Comparison of ENCODE assay signal across 11 mouse cellular contexts in genomic region chr1:132641049-132641795, GRCm38 (mm10).
DNase-seq lines count a peak whose midpoint lies in the region; ATAC-seq and TF ChIP-seq lines count a peak whose summit lies in the region.
"Had no signal": no experiment of that assay in that cellular context is flagged by ENCODE, and none has a peak within 500 bp of the region (broad histone marks: within the 10 kb centered on the region; RNA-seq: fewer than 3 reads in every experiment).

No protein-coding gene starts in this region.

- 0 out of 2 replicates have a peak overlapping the region, but pooled peaks have one; percentile 18 for H3K27ac ChIP-seq in forebrain, embryonic 11.5 days (ENCODE audit: low read depth, low read length)
- H3K27ac ChIP-seq in forebrain, embryonic 10.5 days = no peak overlapping the region; the same call in 1 of the 2 replicates
- no peak overlapping the region for H3K27ac ChIP-seq in MEL (ENCODE audit: control insufficient read depth, low read depth, low read length)
- H3K27ac ChIP-seq in forebrain, embryonic 14.5 days (ENCODE audit: low read depth, low read length) = peak overlapping the region; percentile 74
- 0 out of 2 replicates have a peak overlapping the region, but pooled peaks have one; percentile 3 for H3K27ac ChIP-seq in midbrain, embryonic 11.5 days (ENCODE audit: low read depth, low read length)
- H3K27ac ChIP-seq: liver, embryonic 12.5 days had no signal

- no peak for TF ChIP-seq POLR2A in MEL (IDR thresholded peaks at IDR 0.05; ENCODE audit: control insufficient read depth in 1 of 2, insufficient read depth in 1 of 2, low read depth in 1 of 2, low read length in 2 of 2, poor library complexity in 1 of 2)

- no peak for TF ChIP-seq CTCF in MEL (IDR thresholded peaks at IDR 0.05 in 2 of 3, conservative IDR thresholded peaks at IDR 0.05 in 1 of 3; ENCODE audit: control insufficient read depth in 1 of 3, insufficient read depth in 1 of 3, low read depth in 2 of 3, low read length in 3 of 3, poor library complexity in 1 of 3, severe bottlenecking in 1 of 3)

- H3K79me2 ChIP-seq in MEL (ENCODE audit: control insufficient read depth, insufficient read depth, low read length, poor library complexity) = no peaks in the 10 kb centered on the region

- peak; percentile 61 for ATAC-seq in forebrain, embryonic 11.5 days (replicated peaks; ENCODE audit: low FRiP score)
- ATAC-seq in forebrain, embryonic 14.5 days = peak; percentile 89
- peak; percentile 90 for ATAC-seq in midbrain, embryonic 11.5 days (ENCODE audit: low FRiP score)
- ATAC-seq: liver, embryonic 12.5 days had no signal

- H3K9ac ChIP-seq in forebrain, embryonic 11.5 days (ENCODE audit: low read length) = no peak overlapping the region
- no peak overlapping the region for H3K9ac ChIP-seq in MEL (ENCODE audit: control insufficient read depth, low read depth, low read length, poor library complexity, severe bottlenecking)
- no peak overlapping the region for H3K9ac ChIP-seq in forebrain, embryonic 14.5 days (ENCODE audit: low read length)
- no peak overlapping the region for H3K9ac ChIP-seq in midbrain, embryonic 11.5 days (ENCODE audit: low read length)
- H3K9ac ChIP-seq: liver, embryonic 12.5 days had no signal

- 71% methylated on average over 13 of the region's 13 CpGs for WGBS in forebrain, embryonic 11.5 days
- WGBS in forebrain, embryonic 10.5 days = 86% methylated on average over 13 of the region's 13 CpGs
- WGBS in forebrain, embryonic 14.5 days = 65% methylated on average over 13 of the region's 13 CpGs
- 75% methylated on average over 13 of the region's 13 CpGs for WGBS in midbrain, embryonic 11.5 days

- TF ChIP-seq RAD21 in MEL (IDR thresholded peaks at IDR 0.05; ENCODE audit: low read depth, low read length) = no peak

- no peak overlapping the region for H3K4me2 ChIP-seq in forebrain, embryonic 11.5 days (ENCODE audit: low read depth, low read length, severe bottlenecking)
- H3K4me2 ChIP-seq in forebrain, embryonic 14.5 days (ENCODE audit: low read length) = no peak overlapping the region; the same call in 1 of the 2 replicates
- no peak overlapping the region for H3K4me2 ChIP-seq in midbrain, embryonic 11.5 days
- H3K4me2 ChIP-seq: liver, embryonic 12.5 days had no signal

- no peaks in the 10 kb centered on the region for H3K9me3 ChIP-seq in forebrain, embryonic 11.5 days (ENCODE audit: control insufficient read depth, low read length)
- no peaks in the 10 kb centered on the region for H3K9me3 ChIP-seq in forebrain, embryonic 10.5 days
- H3K9me3 ChIP-seq in MEL (replicated peaks; ENCODE audit: insufficient read depth, low read length) = no peaks in the 10 kb centered on the region
- no peaks in the 10 kb centered on the region for H3K9me3 ChIP-seq in forebrain, embryonic 14.5 days (replicated peaks; ENCODE audit: control insufficient read depth, low read length)
- H3K9me3 ChIP-seq in midbrain, embryonic 11.5 days (ENCODE audit: control insufficient read depth, low read length) = no peaks in the 10 kb centered on the region
- H3K9me3 ChIP-seq: liver, embryonic 12.5 days had no signal

- H3K36me3 ChIP-seq in forebrain, embryonic 11.5 days (ENCODE audit: control insufficient read depth, insufficient read depth, low read length) = no peaks in the 10 kb centered on the region; the same call in 1 of the 2 replicates
- no peaks in the 10 kb centered on the region; the same call in 1 of the 2 replicates for H3K36me3 ChIP-seq in forebrain, embryonic 10.5 days (replicated peaks)
- H3K36me3 ChIP-seq in MEL (ENCODE audit: control insufficient read depth in 1 of 2, insufficient read depth in 2 of 2, low read length in 2 of 2) = no peaks in the 10 kb centered on the region
- peaks cover 11% of the 10 kb centered on the region for H3K36me3 ChIP-seq in forebrain, embryonic 14.5 days (ENCODE audit: control insufficient read depth, insufficient read depth, low read length)
- H3K36me3 ChIP-seq in midbrain, embryonic 11.5 days (ENCODE audit: control insufficient read depth, insufficient read depth, low read length) = no peaks in the 10 kb centered on the region
- H3K36me3 ChIP-seq: liver, embryonic 12.5 days had no signal

- no peak for TF ChIP-seq EP300 in MEL (IDR thresholded peaks at IDR 0.05; ENCODE audit: low read depth in 1 of 2, low read length in 2 of 2)

- H3K4me1 ChIP-seq in forebrain, embryonic 11.5 days (replicated peaks; ENCODE audit: control insufficient read depth, insufficient read depth, low read length) = 0 out of 2 replicates have a peak, but pooled peaks cover 2% of the 10 kb centered on the region
- H3K4me1 ChIP-seq in forebrain, embryonic 10.5 days = peaks cover 27% of the 10 kb centered on the region
- H3K4me1 ChIP-seq in MEL (ENCODE audit: control insufficient read depth in 1 of 2, insufficient read depth in 2 of 2, low read length in 2 of 2) = no peaks in the 10 kb centered on the region
- peaks cover 27% of the 10 kb centered on the region for H3K4me1 ChIP-seq in forebrain, embryonic 14.5 days (ENCODE audit: control insufficient read depth, insufficient read depth, low read length)
- H3K4me1 ChIP-seq in midbrain, embryonic 11.5 days (ENCODE audit: control insufficient read depth, insufficient read depth, low read length) = no peaks in the 10 kb centered on the region
- H3K4me1 ChIP-seq: liver, embryonic 12.5 days had no signal

- DNase-seq in forebrain, embryonic 11.5 days (ENCODE audit: low spot score) = no peak
- no peak for DNase-seq in forebrain, embryonic 10.5 days (ENCODE audit: extremely low spot score, low spot score)
- peak; percentile 35 for DNase-seq in MEL (ENCODE audit: low read depth, low spot score)
- DNase-seq in forebrain, embryonic 14.5 days (ENCODE audit: low spot score) = peak; percentile 87
- DNase-seq in midbrain, embryonic 11.5 days (ENCODE audit: low spot score, missing footprints) = no peak
- DNase-seq in gastrocnemius, adult 8-10 months (ENCODE audit: low spot score in 2 of 2) = no peak
- no peak for DNase-seq in cerebellum, postnatal 36 days
- DNase-seq in adrenal gland, postnatal 4 days (ENCODE audit: low spot score in 2 of 2) = no peak
- DNase-seq: cerebellum, adult 9-10 months; spleen, adult 18-20 months had no signal

- H3K4me3 ChIP-seq in forebrain, embryonic 11.5 days (ENCODE audit: low read depth, low read length) = no peak overlapping the region
- no peak overlapping the region for H3K4me3 ChIP-seq in forebrain, embryonic 10.5 days
- H3K4me3 ChIP-seq in MEL (ENCODE audit: control insufficient read depth in 1 of 2, insufficient read depth in 1 of 2, low read depth in 2 of 2, low read length in 2 of 2) = no peak overlapping the region
- no peak overlapping the region for H3K4me3 ChIP-seq in forebrain, embryonic 14.5 days (ENCODE audit: low read depth, low read length)
- H3K4me3 ChIP-seq in midbrain, embryonic 11.5 days (ENCODE audit: low read depth, low read length) = no peak overlapping the region
- H3K4me3 ChIP-seq: liver, embryonic 12.5 days had no signal

- H3K27me3 ChIP-seq in forebrain, embryonic 11.5 days (ENCODE audit: control insufficient read depth, insufficient read depth, low read length) = no peaks in the 10 kb centered on the region
- H3K27me3 ChIP-seq in forebrain, embryonic 10.5 days (ENCODE audit: poor library complexity, severe bottlenecking) = no peaks in the 10 kb centered on the region
- H3K27me3 ChIP-seq in MEL (ENCODE audit: control insufficient read depth in 1 of 2, insufficient read depth in 2 of 2, low read length in 2 of 2) = peaks cover 8 to 20% of the 10 kb centered on the region in 2 experiments
- no peaks in the 10 kb centered on the region for H3K27me3 ChIP-seq in forebrain, embryonic 14.5 days (replicated peaks; ENCODE audit: control insufficient read depth, insufficient read depth, low read length)
- no peaks in the 10 kb centered on the region for H3K27me3 ChIP-seq in midbrain, embryonic 11.5 days (ENCODE audit: control insufficient read depth, insufficient read depth, low read length)
- H3K27me3 ChIP-seq: liver, embryonic 12.5 days had no signal

TF ChIP-seq in MEL, 35 proteins besides CTCF, POLR2A, EP300 and RAD21:
- TF ChIP-seq KAT2A (conservative IDR thresholded peaks at IDR 0.05; ENCODE audit: low read depth, low read length) (no peak), GABPA (IDR thresholded peaks at IDR 0.05; ENCODE audit: low read depth, low read length) (no peak), BHLHE40 (IDR thresholded peaks at IDR 0.05; ENCODE audit: borderline replicate concordance, low read depth, low read length) (no peak), JUND (IDR thresholded peaks at IDR 0.05; ENCODE audit: low read depth, low read length) (no peak), NELFE (IDR thresholded peaks at IDR 0.05; ENCODE audit: low read depth, low read length) (no peak), USF2 (IDR thresholded peaks at IDR 0.05; ENCODE audit: borderline replicate concordance in 1 of 2, insufficient read depth in 1 of 2, low read depth in 1 of 2, low read length in 2 of 2) (no peak), USF1 (IDR thresholded peaks at IDR 0.05; ENCODE audit: low read depth, low read length) (no peak), TBP (IDR thresholded peaks at IDR 0.05; ENCODE audit: low read depth, low read length) (no peak), CHD2 (IDR thresholded peaks at IDR 0.05; ENCODE audit: low read length) (no peak), SMC3 (IDR thresholded peaks at IDR 0.05; ENCODE audit: low read depth, low read length) (no peak), POLR2AphosphoS5 (IDR thresholded peaks at IDR 0.05; ENCODE audit: borderline replicate concordance, low read depth, low read length) (no peak), TCF12 (IDR thresholded peaks at IDR 0.05; ENCODE audit: low read depth, low read length) (no peak), CHD1 (IDR thresholded peaks at IDR 0.05; ENCODE audit: low read depth, low read length) (no peak)

Comparison
In these comparisons a context has a peak if more than half of its experiments do, and no peak if none do; other contexts are left out.
1. DNase-seq: peak in MEL (single experiment) and forebrain, embryonic 14.5 days (single experiment); none in forebrain, embryonic 11.5 days (single experiment), forebrain, embryonic 10.5 days (single experiment), midbrain, embryonic 11.5 days (single experiment), gastrocnemius, adult 8-10 months (0 of 2), cerebellum, postnatal 36 days (0 of 2) and adrenal gland, postnatal 4 days (0 of 2).
2. H3K27ac ChIP-seq: peak in forebrain, embryonic 11.5 days (single experiment), forebrain, embryonic 14.5 days (single experiment) and midbrain, embryonic 11.5 days (single experiment); none in forebrain, embryonic 10.5 days (single experiment) and MEL (single experiment).
3. Peak in every context shown above with its lines, with median percentiles within 50 percentile points of each other: ATAC-seq.